8 mouse cellular contexts compared by ENCODE assay signal in the genomic region with DNA sequence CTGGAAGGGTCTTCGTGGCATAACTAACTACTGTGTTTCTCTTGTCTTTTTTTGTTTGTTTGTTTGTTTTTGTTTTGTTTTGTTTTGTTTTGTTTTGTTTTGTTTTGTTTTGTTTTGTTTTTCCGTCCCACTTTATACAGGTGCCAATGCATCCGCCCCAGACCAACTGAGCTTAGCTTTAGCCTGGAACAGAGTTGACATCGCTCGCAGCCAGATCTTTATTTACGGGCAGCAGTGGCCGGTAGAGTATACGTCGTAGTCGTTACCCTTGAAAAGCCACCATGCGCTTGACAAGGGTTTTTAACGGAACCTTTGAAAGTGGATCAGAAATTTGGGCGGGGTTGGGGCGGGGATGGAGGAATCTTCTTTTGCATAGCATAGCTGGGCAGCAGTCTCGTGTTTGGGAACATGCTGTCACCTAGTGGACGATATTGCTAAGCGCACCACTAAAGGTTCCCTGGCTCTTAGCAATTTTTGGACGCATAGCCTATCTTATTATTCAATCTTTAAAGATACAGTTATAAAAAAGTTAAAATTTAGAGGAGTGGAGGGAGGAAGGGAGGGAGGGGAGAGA.
DNase-seq lines count a peak whose midpoint lies in the region; ATAC-seq lines count a peak whose summit lies in the region.

No protein-coding gene starts in this region.

- peak overlapping the region; percentile 21; the same call in 1 of the 2 replicates for H3K4me3 ChIP-seq in hindbrain, embryonic 16.5 days (ENCODE audit: low read length)

- H3K9me3 ChIP-seq in hindbrain, embryonic 16.5 days (ENCODE audit: control insufficient read depth, low read length), result no peaks in the 10 kb centered on the region

- no peak overlapping the region for H3K27ac ChIP-seq in hindbrain, embryonic 16.5 days (ENCODE audit: low read depth, low read length)

- peak; percentile 84 for ATAC-seq in frontal cortex, adult (ENCODE audit: low TSS enrichment)
- peak; percentile 93 for ATAC-seq in hindbrain, embryonic 16.5 days
- ATAC-seq in megakaryocyte progenitor cell, adult 5-6 weeks (replicated peaks; ENCODE audit: poor library complexity), result peak; percentile 97

- H3K4me2 ChIP-seq in hindbrain, embryonic 16.5 days (ENCODE audit: low read length), result peak overlapping the region; percentile 67

- H3K4me1 ChIP-seq in hindbrain, embryonic 16.5 days (ENCODE audit: control insufficient read depth, insufficient read depth, low read depth, low read length), result 0 out of 2 replicates have a peak, but pooled peaks cover 2% of the 10 kb centered on the region

- no peaks in the 10 kb centered on the region for H3K36me3 ChIP-seq in hindbrain, embryonic 16.5 days (ENCODE audit: control insufficient read depth, insufficient read depth, low read length)
- no peaks in the 10 kb centered on the region for H3K36me3 ChIP-seq in splenic B cell, adult 2 months (ENCODE audit: control insufficient read depth, insufficient read depth, low read length, poor library complexity, severe bottlenecking)

- no peaks in the 10 kb centered on the region for H3K27me3 ChIP-seq in hindbrain, embryonic 16.5 days (replicated peaks; ENCODE audit: control insufficient read depth, insufficient read depth, low read length)
- H3K27me3 ChIP-seq in splenic B cell, adult 2 months (ENCODE audit: control insufficient read depth, insufficient read depth, low read length, poor library complexity, severe bottlenecking), result no peaks in the 10 kb centered on the region

- peak; percentile 81 for DNase-seq in ZHBTc4 (ENCODE audit: low read depth, low spot score)
- DNase-seq in cerebellum, adult 8-10 months, result peak; percentile 78
- peak; percentile 45 to 56 for DNase-seq in layer of hippocampus, postnatal 36 days
- peak; percentile 13 for DNase-seq in splenic B cell, adult 2 months (ENCODE audit: low read depth, low spot score)
- DNase-seq in thymus, postnatal 36 days, result no peak

- H3K9ac ChIP-seq in hindbrain, embryonic 16.5 days (ENCODE audit: low read depth, low read length), result peak overlapping the region; percentile 45; the same call in 1 of the 2 replicates

- 21% methylated on average over 18 of the region's 18 CpGs for WGBS in hindbrain, embryonic 16.5 days

Comparison
In these comparisons a context has a peak if more than half of its experiments do, and no peak if none do; other contexts are left out.
1. DNase-seq: peak in ZHBTc4 (single experiment), cerebellum, adult 8-10 months (single experiment), layer of hippocampus, postnatal 36 days (2 of 2) and splenic B cell, adult 2 months (single experiment); none in thymus, postnatal 36 days (0 of 2).
2. Peak in every context shown above with its lines, with median percentiles within 50 percentile points of each other: ATAC-seq.